In genomic region chr17:30364701-30365100, GRCm38 (mm10) we compare ENCODE assay signal across 21 mouse cellular contexts.
A peak's percentile ranks its signal among the peaks of the same experiment; 100 is the strongest.
DNase-seq lines count a peak whose midpoint lies in the region; ATAC-seq and TF ChIP-seq lines count a peak whose summit lies in the region.
"Had no signal": no experiment of that assay in that cellular context is flagged by ENCODE, and none has a peak within 500 bp of the region (broad histone marks: within the 10 kb centered on the region; RNA-seq: fewer than 3 reads in every experiment).

No protein-coding gene starts in this region.

- no peaks in the 10 kb centered on the region; the same call in 1 of the 2 replicates for H3K36me3 ChIP-seq in heart, adult 2 months (ENCODE audit: control insufficient read depth, insufficient read depth, low read length)
- H3K36me3 ChIP-seq in heart, embryonic 11.5 days (ENCODE audit: control insufficient read depth, insufficient read depth, low read length) = no peaks in the 10 kb centered on the region
- no peaks in the 10 kb centered on the region for H3K36me3 ChIP-seq in intestine, postnatal 0 days (ENCODE audit: control insufficient read depth, insufficient read depth)
- no peaks in the 10 kb centered on the region for H3K36me3 ChIP-seq in intestine, embryonic 16.5 days (ENCODE audit: control insufficient read depth, insufficient read depth, low read length)
- H3K36me3 ChIP-seq in midbrain, embryonic 16.5 days (ENCODE audit: control insufficient read depth, insufficient read depth, low read length) = no peaks in the 10 kb centered on the region
- no peaks in the 10 kb centered on the region for H3K36me3 ChIP-seq in midbrain, embryonic 13.5 days
- H3K36me3 ChIP-seq: embryonic facial prominence, embryonic 13.5 days; forebrain, embryonic 12.5 days; heart, embryonic 10.5 days; heart, embryonic 15.5 days had no signal

- no peaks in the 10 kb centered on the region for H3K79me2 ChIP-seq in heart, adult 2 months (replicated peaks; ENCODE audit: control insufficient read depth, insufficient read depth, low read length)

- peak overlapping the region; percentile 48; the same call in 1 of the 2 replicates for H3K27ac ChIP-seq in heart, adult 2 months
- no peak overlapping the region for H3K27ac ChIP-seq in heart, embryonic 11.5 days (ENCODE audit: low read depth, low read length)
- H3K27ac ChIP-seq in intestine, postnatal 0 days (ENCODE audit: low read depth, low read length) = no peak overlapping the region
- no peak overlapping the region for H3K27ac ChIP-seq in intestine, embryonic 16.5 days (ENCODE audit: low read length)
- 0 out of 2 replicates have a peak overlapping the region, but pooled peaks have one; percentile 11 for H3K27ac ChIP-seq in midbrain, embryonic 16.5 days (ENCODE audit: low read length)
- H3K27ac ChIP-seq in midbrain, embryonic 13.5 days = no peak overlapping the region; the same call in 1 of the 2 replicates
- H3K27ac ChIP-seq: embryonic facial prominence, embryonic 13.5 days; forebrain, embryonic 12.5 days; heart, embryonic 10.5 days; heart, embryonic 15.5 days; hindbrain, embryonic 14.5 days had no signal

- no peak for TF ChIP-seq EP300 in heart, adult 2 months (IDR thresholded peaks at IDR 0.05; ENCODE audit: insufficient read depth, low read depth, low read length)

- ATAC-seq in heart, embryonic 11.5 days (replicated peaks; ENCODE audit: insufficient number of reproducible peaks, low FRiP score, low TSS enrichment) = no peak
- no peak for ATAC-seq in intestine, postnatal 0 days
- no peak for ATAC-seq in intestine, embryonic 16.5 days
- no peak for ATAC-seq in midbrain, embryonic 16.5 days
- ATAC-seq in midbrain, embryonic 13.5 days = no peak
- ATAC-seq: forebrain, embryonic 16.5 days; inflammation-experienced regulatory T-cells, adult 6 months; Patski had no signal

- peak; percentile 19; the same call in 1 of the 2 replicates for TF ChIP-seq CTCF in heart, adult 2 months (IDR thresholded peaks at IDR 0.05)
- TF ChIP-seq CTCF in intestine, postnatal 0 days (IDR thresholded peaks at IDR 0.05; ENCODE audit: low read depth) = 0 out of 2 replicates have a peak, but pooled peaks have one; percentile 8

- no peak for DNase-seq in heart, adult 2 months
- DNase-seq: adrenal gland, postnatal 14 days; cerebellum, adult 18-20 months; cerebellum, adult 9-11 months; cerebellum, postnatal 36 days; gastrocnemius, postnatal 25 days; heart, postnatal 14 days had no signal

- H3K4me3 ChIP-seq in heart, adult 2 months = no peak overlapping the region
- no peak overlapping the region for H3K4me3 ChIP-seq in heart, embryonic 11.5 days (ENCODE audit: low read depth, low read length)
- H3K4me3 ChIP-seq in intestine, postnatal 0 days (ENCODE audit: low read depth, low read length) = no peak overlapping the region
- no peak overlapping the region for H3K4me3 ChIP-seq in intestine, embryonic 16.5 days (ENCODE audit: low read length)
- no peak overlapping the region for H3K4me3 ChIP-seq in midbrain, embryonic 16.5 days (ENCODE audit: low read depth, low read length)
- H3K4me3 ChIP-seq in midbrain, embryonic 13.5 days (replicated peaks) = no peak overlapping the region
- H3K4me3 ChIP-seq: embryonic facial prominence, embryonic 13.5 days; forebrain, embryonic 12.5 days; heart, embryonic 10.5 days; heart, embryonic 15.5 days had no signal

- H3K9ac ChIP-seq in heart, adult 2 months (ENCODE audit: low read depth, low read length) = no peak overlapping the region
- no peak overlapping the region for H3K9ac ChIP-seq in heart, embryonic 11.5 days (ENCODE audit: low read depth, low read length)
- no peak overlapping the region for H3K9ac ChIP-seq in intestine, postnatal 0 days (ENCODE audit: low read depth, low read length)
- no peak overlapping the region for H3K9ac ChIP-seq in intestine, embryonic 16.5 days (ENCODE audit: low read depth, low read length)
- H3K9ac ChIP-seq in midbrain, embryonic 16.5 days (ENCODE audit: low read depth, low read length) = no peak overlapping the region
- H3K9ac ChIP-seq in midbrain, embryonic 13.5 days (replicated peaks) = no peak overlapping the region
- H3K9ac ChIP-seq: embryonic facial prominence, embryonic 13.5 days; forebrain, embryonic 12.5 days; heart, embryonic 15.5 days; hindbrain, embryonic 14.5 days had no signal

- no peak overlapping the region for H3K4me2 ChIP-seq in heart, embryonic 11.5 days
- H3K4me2 ChIP-seq in intestine, postnatal 0 days (replicated peaks; ENCODE audit: low read depth) = no peak overlapping the region
- no peak overlapping the region for H3K4me2 ChIP-seq in intestine, embryonic 16.5 days (ENCODE audit: low read depth, low read length)
- no peak overlapping the region for H3K4me2 ChIP-seq in midbrain, embryonic 16.5 days (ENCODE audit: low read length)
- H3K4me2 ChIP-seq in midbrain, embryonic 13.5 days (replicated peaks) = no peak overlapping the region
- H3K4me2 ChIP-seq: embryonic facial prominence, embryonic 13.5 days; forebrain, embryonic 12.5 days; heart, embryonic 15.5 days; hindbrain, embryonic 14.5 days had no signal

- no peaks in the 10 kb centered on the region for H3K9me3 ChIP-seq in heart, embryonic 11.5 days (replicated peaks; ENCODE audit: control insufficient read depth, low read length)
- no peaks in the 10 kb centered on the region for H3K9me3 ChIP-seq in intestine, postnatal 0 days (ENCODE audit: control insufficient read depth)
- H3K9me3 ChIP-seq in intestine, embryonic 16.5 days (ENCODE audit: control insufficient read depth, low read length) = no peaks in the 10 kb centered on the region
- H3K9me3 ChIP-seq in midbrain, embryonic 16.5 days (replicated peaks; ENCODE audit: control insufficient read depth, low read length, poor library complexity, severe bottlenecking) = no peaks in the 10 kb centered on the region
- no peaks in the 10 kb centered on the region for H3K9me3 ChIP-seq in midbrain, embryonic 13.5 days
- H3K9me3 ChIP-seq: embryonic facial prominence, embryonic 13.5 days; forebrain, embryonic 12.5 days; heart, embryonic 10.5 days; heart, embryonic 15.5 days had no signal

- TF ChIP-seq POLR2A in heart, adult 2 months (IDR thresholded peaks at IDR 0.05; ENCODE audit: insufficient read depth, low read depth, low read length) = no peak

- 50% methylated on average over 1 of the region's 1 CpGs for WGBS in heart, adult 2 months
- 95% methylated on average over 1 of the region's 1 CpGs for WGBS in heart, embryonic 11.5 days (ENCODE audit: insufficient replicate concordance)
- WGBS in intestine, postnatal 0 days = 93% methylated on average over 1 of the region's 1 CpGs
- 90% methylated on average over 1 of the region's 1 CpGs for WGBS in intestine, embryonic 16.5 days
- 96% methylated on average over 1 of the region's 1 CpGs for WGBS in midbrain, embryonic 16.5 days
- WGBS in midbrain, embryonic 13.5 days = 96% methylated on average over 1 of the region's 1 CpGs

- H3K4me1 ChIP-seq in heart, adult 2 months (ENCODE audit: control insufficient read depth, insufficient read depth, low read length) = peaks cover 15% of the 10 kb centered on the region
- H3K4me1 ChIP-seq in heart, embryonic 11.5 days (ENCODE audit: control insufficient read depth, insufficient read depth, low read length) = peaks cover 13% of the 10 kb centered on the region
- peaks cover 11% of the 10 kb centered on the region; the same call in 1 of the 2 replicates for H3K4me1 ChIP-seq in intestine, postnatal 0 days (replicated peaks; ENCODE audit: control insufficient read depth, insufficient read depth, low read length)
- H3K4me1 ChIP-seq in intestine, embryonic 16.5 days (ENCODE audit: control insufficient read depth, insufficient read depth, low read length) = peaks cover 14% of the 10 kb centered on the region
- peaks cover 37% of the 10 kb centered on the region for H3K4me1 ChIP-seq in midbrain, embryonic 16.5 days (ENCODE audit: control insufficient read depth, insufficient read depth, low read length)
- H3K4me1 ChIP-seq in midbrain, embryonic 13.5 days (replicated peaks) = peaks cover 72% of the 10 kb centered on the region

- intact Hi-C loops in heart, adult 2 months (cut with DNase I) = no loop called here

- no peaks in the 10 kb centered on the region for H3K27me3 ChIP-seq in heart, adult 2 months (ENCODE audit: control insufficient read depth, insufficient read depth, low read length)
- no peaks in the 10 kb centered on the region for H3K27me3 ChIP-seq in heart, embryonic 11.5 days (ENCODE audit: control insufficient read depth, insufficient read depth, low read length)
- no peaks in the 10 kb centered on the region for H3K27me3 ChIP-seq in intestine, postnatal 0 days (replicated peaks; ENCODE audit: control insufficient read depth, insufficient read depth, low read length)
- H3K27me3 ChIP-seq in intestine, embryonic 16.5 days (replicated peaks; ENCODE audit: control insufficient read depth, insufficient read depth, low read length) = no peaks in the 10 kb centered on the region
- no peaks in the 10 kb centered on the region for H3K27me3 ChIP-seq in midbrain, embryonic 16.5 days (ENCODE audit: control insufficient read depth, insufficient read depth, low read depth, low read length)
- no peaks in the 10 kb centered on the region for H3K27me3 ChIP-seq in midbrain, embryonic 13.5 days
- H3K27me3 ChIP-seq: CH12.LX; embryonic facial prominence, embryonic 13.5 days; forebrain, embryonic 12.5 days; heart, embryonic 15.5 days; Patski had no signal

Comparison
In these comparisons a context has a peak if more than half of its experiments do, and no peak if none do; other contexts are left out.
1. H3K27ac ChIP-seq: peak in heart, adult 2 months (single experiment) and midbrain, embryonic 16.5 days (single experiment); none in heart, embryonic 11.5 days (single experiment), intestine, postnatal 0 days (single experiment), intestine, embryonic 16.5 days (single experiment) and midbrain, embryonic 13.5 days (single experiment).